Mouse (Mus musculus): ENCODE results near the gene Fbxo9.
A peak's percentile ranks its signal among the peaks of the same experiment; 100 is the strongest.
"Not testable (repeated sequence)": the region's sequence is repeated elsewhere in the genome, so short reads cannot be mapped to it uniquely, and the experiment has no call there.

Fbxo9 gene

GRCm38 (mm10) chr9:78108796-78109239 lies at the start of gene Fbxo9, which contains the start of gene Ick:
Gene Fbxo9 (minus strand): TSS chr9:78109065.
Gene Ick (plus strand): TSS chr9:78109192.
- peak; percentile 84 for DNase-seq

- DNase-seq, result no peak
These were observed 48.4 kb upstream of the Fbxo9 start for GRCm38 (mm10) chr9:78157221-78157620.

- no peak for DNase-seq
These were observed 45.5 kb upstream of the Fbxo9 start for GRCm38 (mm10) chr9:78154211-78154977.

GRCm38 (mm10) chr9:78149770-78150169 lies 40.9 kb upstream of the Fbxo9 start:
- DNase-seq, result not testable (repeated sequence)

- no peak for DNase-seq
These were observed 39.3 kb upstream of the Fbxo9 start for GRCm38 (mm10) chr9:78148149-78148548.

GRCm38 (mm10) chr9:78146627-78147026 lies 37.8 kb upstream of the Fbxo9 start:
- no peak for DNase-seq

- no peak for DNase-seq
These were observed 37.2 kb upstream of the Fbxo9 start for GRCm38 (mm10) chr9:78146099-78146498.

GRCm38 (mm10) chr9:78139463-78139862 lies 30.6 kb upstream of the Fbxo9 start:
- no peak for DNase-seq

- DNase-seq, result no peak
These were observed 29.3 kb upstream of the Fbxo9 start for GRCm38 (mm10) chr9:78138044-78138676.

- no peak for DNase-seq
These were observed 26.8 kb upstream of the Fbxo9 start for GRCm38 (mm10) chr9:78135658-78136057.

GRCm38 (mm10) chr9:78126643-78127042 lies 17.8 kb upstream of the Fbxo9 start:
- DNase-seq, result no peak

GRCm38 (mm10) chr9:78126007-78126406 lies 17.1 kb upstream of the Fbxo9 start:
- no peak for DNase-seq

GRCm38 (mm10) chr9:78124297-78124696 lies 15.4 kb upstream of the Fbxo9 start:
- DNase-seq, result no peak

GRCm38 (mm10) chr9:78122939-78123712 lies 14.3 kb upstream of the Fbxo9 start:
- no peak for DNase-seq

- no peak for DNase-seq
These were observed 13.1 kb upstream of the Fbxo9 start for GRCm38 (mm10) chr9:78121985-78122384.

- DNase-seq, result no peak
These were observed 12.5 kb upstream of the Fbxo9 start for GRCm38 (mm10) chr9:78121358-78121757.

GRCm38 (mm10) chr9:78117690-78118089 lies 8.8 kb upstream of the Fbxo9 start:
- DNase-seq, result no peak

- no peak for DNase-seq
These were observed 6.9 kb upstream of the Fbxo9 start for GRCm38 (mm10) chr9:78115746-78116145.

GRCm38 (mm10) chr9:78113538-78113885 lies 4.6 kb upstream of the Fbxo9 start:
- no peak for DNase-seq

GRCm38 (mm10) chr9:78112770-78113537 lies 4.1 kb upstream of the Fbxo9 start:
- DNase-seq, result peak; percentile 92

GRCm38 (mm10) chr9:78111456-78111855 lies 2.6 kb upstream of the Fbxo9 start:
- no peak for DNase-seq

GRCm38 (mm10) chr9:78109656-78110055 lies 791 bp upstream of the Fbxo9 start:
- DNase-seq, result no peak

All from right cerebral cortex, postnatal 25 days (tissue).